In genomic region chr7:45412421-45412820, GRCm38 (mm10) we compare ENCODE assay signal across 31 mouse cellular contexts. TPM values are rescaled to one million over a fixed set of nuclear protein-coding genes. Genes with fewer than 3 reads are reported as not detected.
DNase-seq lines count a peak whose midpoint lies in the region; ATAC-seq and TF ChIP-seq lines count a peak whose summit lies in the region.
"Had no signal": no experiment of that assay in that cellular context is flagged by ENCODE, and none has a peak within 500 bp of the region (broad histone marks: within the 10 kb centered on the region; RNA-seq: fewer than 3 reads in every experiment).

No protein-coding gene starts in this region.

- peaks cover 88% of the 10 kb centered on the region for H3K27me3 ChIP-seq in heart, embryonic 12.5 days (replicated peaks)

- 60% methylated on average over 2 of the region's 2 CpGs for WGBS in heart, embryonic 12.5 days

- no peak overlapping the region for H3K4me3 ChIP-seq in heart, embryonic 12.5 days
- peak overlapping the region; percentile 74 for H3K4me3 ChIP-seq in gastrocnemius, adult 2 months

- no peak for TF ChIP-seq CTCF in gastrocnemius, adult 2 months (IDR thresholded peaks at IDR 0.05)

- H3K4me1 ChIP-seq in heart, embryonic 12.5 days (replicated peaks), result peaks cover 28% of the 10 kb centered on the region

- H3K4me2 ChIP-seq in heart, embryonic 12.5 days, result 0 out of 2 replicates have a peak overlapping the region, but pooled peaks have one; percentile 21

- no peak overlapping the region for H3K27ac ChIP-seq in heart, embryonic 12.5 days (ENCODE audit: poor library complexity, severe bottlenecking)
- peak overlapping the region; percentile 98 for H3K27ac ChIP-seq in gastrocnemius, adult 2 months
- H3K27ac ChIP-seq: hindbrain, embryonic 12.5 days; hindbrain, embryonic 15.5 days had no signal

- H3K36me3 ChIP-seq in heart, embryonic 12.5 days, result no peaks in the 10 kb centered on the region
- H3K36me3 ChIP-seq: heart, embryonic 13.5 days; hindbrain, embryonic 12.5 days; hindbrain, embryonic 15.5 days had no signal

- no peaks in the 10 kb centered on the region for H3K9me3 ChIP-seq in heart, embryonic 12.5 days (replicated peaks)
- H3K9me3 ChIP-seq: heart, embryonic 13.5 days; hindbrain, embryonic 12.5 days; hindbrain, embryonic 15.5 days had no signal

- no peak for DNase-seq in heart, adult 8-10 months (ENCODE audit: low spot score)
- DNase-seq in gastrocnemius, adult 2 months, result peak; percentile 83
- DNase-seq in gastrocnemius, postnatal 10 days, result peak; percentile 6
- peak; percentile 84 for DNase-seq in skeletal muscle tissue, adult 2 months (ENCODE audit: low read depth, low spot score)
- no peak for DNase-seq in left cerebral cortex, adult 9 months (ENCODE audit: low spot score in 2 of 2)
- no peak for DNase-seq in cerebellum, adult 9-11 months
- DNase-seq: adrenal gland, adult 8-10 months; adrenal gland, postnatal 25 days; cerebellum, adult 11-12 months; cerebellum, adult 8-10 months; cerebellum, postnatal 14 days; forebrain, postnatal 0 days; kidney, adult 2 months had no signal

- no peak for ATAC-seq in heart, embryonic 12.5 days (ENCODE audit: insufficient number of reproducible peaks, low FRiP score)
- ATAC-seq: activated CD4-positive, CD25-positive, alpha-beta regulatory T cell, adult 4 months; CD4-positive, CD25-positive, alpha-beta regulatory T cell, adult 4 months; forebrain, postnatal 0 days; intestine, postnatal 0 days had no signal

- intact Hi-C loops in gastrocnemius, adult 2 months (cut with DNase I), result no loop called here

- H3K9ac ChIP-seq in heart, embryonic 12.5 days, result no peak overlapping the region
- H3K9ac ChIP-seq: hindbrain, embryonic 15.5 days had no signal

RNA-seq across cellular contexts. Expression of gene Ntf5, which starts 1.1 kb away (rescaled TPM):
- polyA plus RNA-seq in heart, embryonic 12.5 days (2016; fragmentation: Nextera tagmentation; extraction: Ambion mirVana), result 1.8 TPM in 2 replicates
- under 1 TPM; 0.30 to 0.50 (median 0.36) TPM for total RNA-seq in heart, adult 8-10 months (2022)
- total RNA-seq in gastrocnemius, adult 2 months (2021), result 1 to 10 TPM; 3.6 to 4.9 TPM
- total RNA-seq in gastrocnemius, postnatal 10 days (2021), result 1 to 10 TPM; 1.4 to 1.8 TPM
- total RNA-seq: adrenal gland, postnatal 25 days had no signal
- polyA plus RNA-seq: activated CD4-positive, CD25-positive, alpha-beta regulatory T cell, adult 4 months; CD4-positive, CD25-positive, alpha-beta regulatory T cell, adult 4 months; forebrain, embryonic 14.5 days had no signal

RNA-seq across cellular contexts. Expression of gene Kcna7, which starts 7.0 kb away (rescaled TPM):
- polyA plus RNA-seq in heart, embryonic 12.5 days (2016; fragmentation: Nextera tagmentation; extraction: Ambion mirVana), result 0.41 and 0.52 TPM in 2 replicates
- 1 to 10 TPM; 5.5 to 8.0 (median 6.9) TPM for total RNA-seq in heart, adult 8-10 months (2022)
- 10 to 100 TPM; 68.4 to 95.8 TPM for total RNA-seq in gastrocnemius, adult 2 months (2021)
- 10 to 100 TPM; 25.4 to 29.6 TPM for total RNA-seq in gastrocnemius, postnatal 10 days (2021)
- total RNA-seq: adrenal gland, adult 8-10 months; adrenal gland, postnatal 25 days had no signal
- polyA plus RNA-seq: activated CD4-positive, CD25-positive, alpha-beta regulatory T cell, adult 4 months; brain, embryonic 14.5 days; CD4-positive, CD25-positive, alpha-beta regulatory T cell, adult 4 months; embryonic facial prominence, embryonic 11.5 days; embryonic facial prominence, embryonic 14.5 days; forebrain, embryonic 11.5 days; forebrain, embryonic 14.5 days; forebrain, postnatal 0 days; frontal cortex, adult 2 months; hindbrain, embryonic 12.5 days; hindbrain, embryonic 15.5 days; intestine, embryonic 14.5 days had no signal

RNA-seq across cellular contexts. Expression of gene Lhb, which starts 8.2 kb away (rescaled TPM):
- polyA plus RNA-seq in heart, embryonic 12.5 days (2016; fragmentation: Nextera tagmentation; extraction: Ambion mirVana), result not detected in 2 replicates
- not detected for total RNA-seq in heart, adult 8-10 months (2022)
- under 1 TPM; 0.51 to 0.73 TPM for total RNA-seq in gastrocnemius, adult 2 months (2021)
- not detected for total RNA-seq in gastrocnemius, postnatal 10 days (2021)
- total RNA-seq: adrenal gland, adult 8-10 months; adrenal gland, postnatal 25 days; ES-E14; heart, postnatal 14 days; heart, postnatal 4 days had no signal
- polyA plus RNA-seq: activated CD4-positive, CD25-positive, alpha-beta regulatory T cell, adult 4 months; C2C12; CD4-positive, CD25-positive, alpha-beta regulatory T cell, adult 4 months; embryonic facial prominence, embryonic 11.5 days; forebrain, embryonic 11.5 days; frontal cortex, adult 2 months; heart, embryonic 13.5 days; intestine, postnatal 0 days; kidney, adult 2 months had no signal

RNA-seq across cellular contexts. Expression of gene Snrnp70, which starts 16.9 kb away (rescaled TPM):
- polyA plus RNA-seq in heart, embryonic 12.5 days (2016; fragmentation: Nextera tagmentation; extraction: Ambion mirVana), result 169 and 173 TPM in 2 replicates
- 100 to 1,000 TPM in 1 of 4 experiments, 10 to 100 TPM in 3; 68.3 to 107 (median 86.7) TPM for total RNA-seq in heart, adult 8-10 months (2022)
- 10 to 100 TPM; 87.9 to 90.7 TPM for total RNA-seq in gastrocnemius, adult 2 months (2021)
- total RNA-seq in gastrocnemius, postnatal 10 days (2021), result 100 to 1,000 TPM; 123 to 156 TPM

RNA-seq across cellular contexts. Expression of gene Gys1, which starts 22.2 kb away (rescaled TPM):
- 115 and 121 TPM in 2 replicates for polyA plus RNA-seq in heart, embryonic 12.5 days (2016; fragmentation: Nextera tagmentation; extraction: Ambion mirVana)
- total RNA-seq in heart, adult 8-10 months (2022), result 100 to 1,000 TPM; 106 to 122 (median 112) TPM
- 100 to 1,000 TPM; 279 to 365 TPM for total RNA-seq in gastrocnemius, adult 2 months (2021)
- total RNA-seq in gastrocnemius, postnatal 10 days (2021), result 100 to 1,000 TPM; 142 to 150 TPM

Comparison
In these comparisons a context has a peak if more than half of its experiments do, and no peak if none do; other contexts are left out.
1. DNase-seq: peak in gastrocnemius, adult 2 months (single experiment), gastrocnemius, postnatal 10 days (single experiment) and skeletal muscle tissue, adult 2 months (single experiment); none in heart, adult 8-10 months (single experiment), left cerebral cortex, adult 9 months (0 of 2) and cerebellum, adult 9-11 months (single experiment).